Mouse (Mus musculus) induced T-regulatory cell, adult 2 months (primary cell): ENCODE measurements at regions not wholly inside any gene's neighbourhood (a gene's known extent, or its start where the extent isn't known, plus 50 kb on each side); places are given as distances from the start of the nearest gene placed in this dataset.
A peak's percentile ranks its signal among the peaks of the same experiment; 100 is the strongest.
"Not testable (repeated sequence)": the region's sequence is repeated elsewhere in the genome, so short reads cannot be mapped to it uniquely, and the experiment has no call there.

ENCODE experiments used
- DNase-seq: peaks from one replicate; pipeline ENCODE4 v3.0.0-alpha.2; 2012; ENCODE audit warnings: low read depth

GRCm38 (mm10) chrX:104931153-104931706 lies 74.2 kb upstream of the Magee2 start:
- DNase-seq: no peak

GRCm38 (mm10) chrX:104951587-104951986 lies 94.5 kb upstream of the Magee2 start:
- DNase-seq: no peak

GRCm38 (mm10) chrX:104952809-104953208 lies 95.7 kb upstream of the Magee2 start:
- not testable (repeated sequence) for DNase-seq

GRCm38 (mm10) chrX:104953391-104953790 lies 96.3 kb upstream of the Magee2 start:
- not testable (repeated sequence) for DNase-seq

- no peak for DNase-seq
These were observed 101.1 kb upstream of the Pbdc1 start for GRCm38 (mm10) chrX:104978432-104978831.

GRCm38 (mm10) chrX:105003260-105003659 lies 76.3 kb upstream of the Pbdc1 start:
- DNase-seq: no peak

- DNase-seq: peak; percentile 42
These were observed 73.1 kb upstream of the Pbdc1 start for GRCm38 (mm10) chrX:105006445-105006844.
